Mouse (Mus musculus): ENCODE measurements around the gene Fibin. TPM values are rescaled to one million over a fixed set of nuclear protein-coding genes. Genes with fewer than 3 reads are reported as not detected.

Gene Fibin
- polyA plus RNA-seq (2016; fragmentation: Nextera tagmentation; extraction: Ambion mirVana): 3.5 and 3.9 TPM in 2 replicates

GRCm38 (mm10) chr2:110362432-110363283 lies at the start of gene Fibin:
Gene Fibin (minus strand): TSS chr2:110363183.
- Histone ChIP-seq H3K9me3 (replicated peaks) (no peaks in the 10 kb centered on the region), H3K27ac (ENCODE audit: poor library complexity, severe bottlenecking) (no peak within 1 kb of the TSS), H3K4me2 (peak within 1 kb of the TSS; percentile 86), H3K4me1 (replicated peaks) (peaks cover 5% of the 10 kb centered on the region; the same call in 1 of the 2 replicates), H3K36me3 (no peaks in the 10 kb centered on the region), H3K4me3 (peak within 1 kb of the TSS; percentile 55), H3K9ac (peak within 1 kb of the TSS; percentile 65), H3K27me3 (replicated peaks) (no peaks in the 10 kb centered on the region; the same call in 1 of the 2 replicates)
- WGBS: 2% methylated on average over 33 of the region's 33 CpGs
- 0 out of 2 replicates have a peak, but pooled peaks have one; percentile 33 for ATAC-seq (ENCODE audit: insufficient number of reproducible peaks, low FRiP score)

DNA sequence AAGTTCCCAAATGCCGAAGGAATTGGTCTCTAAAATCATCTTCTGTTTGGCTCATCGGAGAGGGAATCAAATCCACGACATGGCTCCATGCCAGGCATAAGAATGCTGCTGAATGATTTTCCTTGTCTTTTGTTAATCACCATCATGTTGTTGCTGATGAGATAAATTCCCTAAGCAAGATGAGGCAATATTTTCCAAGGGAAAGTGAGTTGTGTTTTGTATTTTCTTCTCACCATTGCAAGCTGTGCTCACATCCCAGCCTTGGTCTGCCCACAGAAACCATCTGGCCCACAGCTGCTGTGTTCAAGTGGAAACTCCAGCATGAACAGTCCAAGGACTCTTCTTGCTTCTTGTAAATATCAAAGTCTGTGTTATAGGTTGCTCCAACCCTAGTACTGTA lies 48.4 kb upstream of the Fibin start:
- no peak overlapping the region for H3K27ac ChIP-seq (ENCODE audit: poor library complexity, severe bottlenecking)
- H3K4me2 ChIP-seq: no peak overlapping the region
- ATAC-seq (ENCODE audit: insufficient number of reproducible peaks, low FRiP score): no peak
- H3K4me1 ChIP-seq (replicated peaks): no peaks in the 10 kb centered on the region
- H3K4me3 ChIP-seq: no peak overlapping the region
- H3K9ac ChIP-seq: no peak overlapping the region
- H3K9me3 ChIP-seq (replicated peaks): no peaks in the 10 kb centered on the region
- 77% methylated on average over 3 of the region's 3 CpGs for WGBS
- no peaks in the 10 kb centered on the region for H3K36me3 ChIP-seq
- H3K27me3 ChIP-seq (replicated peaks): no peaks in the 10 kb centered on the region

GRCm38 (mm10) chr2:110408757-110409156 lies 45.8 kb upstream of the Fibin start:
- Histone ChIP-seq H3K9ac (no peak overlapping the region), H3K4me1 (replicated peaks) (no peaks in the 10 kb centered on the region), H3K27ac (ENCODE audit: poor library complexity, severe bottlenecking) (no peak overlapping the region), H3K9me3 (replicated peaks) (no peaks in the 10 kb centered on the region), H3K4me3 (no peak overlapping the region), H3K4me2 (no peak overlapping the region), H3K27me3 (replicated peaks) (no peaks in the 10 kb centered on the region), H3K36me3 (no peaks in the 10 kb centered on the region)
- ATAC-seq (ENCODE audit: insufficient number of reproducible peaks, low FRiP score): no peak

- Histone ChIP-seq H3K4me3 (no peak overlapping the region), H3K4me2 (no peak overlapping the region), H3K9ac (no peak overlapping the region), H3K27ac (ENCODE audit: poor library complexity, severe bottlenecking) (no peak overlapping the region), H3K27me3 (replicated peaks) (no peaks in the 10 kb centered on the region), H3K9me3 (replicated peaks) (no peaks in the 10 kb centered on the region), H3K4me1 (replicated peaks) (no peaks in the 10 kb centered on the region), H3K36me3 (no peaks in the 10 kb centered on the region)
- 62% methylated on average over 4 of the region's 4 CpGs for WGBS
- no peak for ATAC-seq (ENCODE audit: insufficient number of reproducible peaks, low FRiP score)
Observed at GRCm38 (mm10) chr2:110392714-110393336, 29.8 kb upstream of the Fibin start.

- no peak overlapping the region for H3K9ac ChIP-seq
- ATAC-seq (ENCODE audit: insufficient number of reproducible peaks, low FRiP score): no peak
- 67% methylated on average over 5 of the region's 5 CpGs for whole genome bisulfite sequencing
Observed at GRCm38 (mm10) chr2:110390736-110391409, 27.9 kb upstream of the Fibin start.

GRCm38 (mm10) chr2:110379811-110380210 lies 16.8 kb upstream of the Fibin start:
- Histone ChIP-seq H3K4me2 (no peak overlapping the region), H3K36me3 (no peaks in the 10 kb centered on the region), H3K9ac (no peak overlapping the region), H3K4me1 (replicated peaks) (no peaks in the 10 kb centered on the region), H3K27ac (ENCODE audit: poor library complexity, severe bottlenecking) (no peak overlapping the region), H3K9me3 (replicated peaks) (no peaks in the 10 kb centered on the region), H3K4me3 (no peak overlapping the region), H3K27me3 (replicated peaks) (no peaks in the 10 kb centered on the region)
- 76% methylated on average over 2 of the region's 2 CpGs for WGBS
- no peak for ATAC-seq (ENCODE audit: insufficient number of reproducible peaks, low FRiP score)

More at GRCm38 (mm10) chr2:110390736-110391409, 27.9 kb upstream of the Fibin start:
- H3K27me3 ChIP-seq (replicated peaks): no peaks in the 10 kb centered on the region
- no peak overlapping the region for H3K27ac ChIP-seq (ENCODE audit: poor library complexity, severe bottlenecking)
- no peak overlapping the region for H3K4me3 ChIP-seq
- H3K9me3 ChIP-seq (replicated peaks): no peaks in the 10 kb centered on the region
- H3K4me1 ChIP-seq (replicated peaks): no peaks in the 10 kb centered on the region
- no peaks in the 10 kb centered on the region for H3K36me3 ChIP-seq
- H3K4me2 ChIP-seq: no peak overlapping the region

- Histone ChIP-seq H3K9ac (no peak overlapping the region), H3K4me1 (replicated peaks) (no peaks in the 10 kb centered on the region), H3K9me3 (replicated peaks) (no peaks in the 10 kb centered on the region), H3K4me3 (no peak overlapping the region), H3K4me2 (no peak overlapping the region), H3K27ac (ENCODE audit: poor library complexity, severe bottlenecking) (no peak overlapping the region), H3K27me3 (replicated peaks) (no peaks in the 10 kb centered on the region), H3K36me3 (no peaks in the 10 kb centered on the region)
- 69% methylated on average over 1 of the region's 1 CpGs for whole genome bisulfite sequencing
- no peak for ATAC-seq (ENCODE audit: insufficient number of reproducible peaks, low FRiP score)
Observed at GRCm38 (mm10) chr2:110376660-110377059, 13.7 kb upstream of the Fibin start.

DNA sequence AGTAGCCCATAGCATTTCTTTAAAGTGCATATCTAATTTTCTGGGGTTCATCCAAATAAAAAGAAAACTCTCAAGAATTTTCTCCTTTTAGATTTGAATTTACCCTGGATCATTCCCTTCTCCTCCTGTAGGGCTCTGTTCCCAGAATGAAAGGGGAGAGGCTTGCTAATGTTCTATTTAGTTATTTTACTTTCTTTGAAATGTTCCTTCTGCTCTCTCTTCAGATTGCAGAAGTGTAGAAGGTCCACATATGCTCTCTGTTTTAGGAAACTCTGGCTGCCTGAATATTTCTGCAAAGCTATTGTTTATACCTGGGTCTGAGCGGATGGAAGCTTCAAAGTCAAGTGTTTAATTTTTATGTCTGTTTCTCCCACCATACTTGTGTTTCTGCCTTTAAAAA lies 12.5 kb upstream of the Fibin start:
- no peak overlapping the region for H3K4me2 ChIP-seq
- H3K4me3 ChIP-seq: no peak overlapping the region
- H3K27me3 ChIP-seq (replicated peaks): no peaks in the 10 kb centered on the region
- no peaks in the 10 kb centered on the region for H3K9me3 ChIP-seq (replicated peaks)
- no peak overlapping the region for H3K9ac ChIP-seq
- no peaks in the 10 kb centered on the region for H3K36me3 ChIP-seq
- no peak overlapping the region for H3K27ac ChIP-seq (ENCODE audit: poor library complexity, severe bottlenecking)
- H3K4me1 ChIP-seq (replicated peaks): no peaks in the 10 kb centered on the region
- ATAC-seq (ENCODE audit: insufficient number of reproducible peaks, low FRiP score): no peak
- WGBS: 89% methylated on average over 1 of the region's 1 CpGs

DNA sequence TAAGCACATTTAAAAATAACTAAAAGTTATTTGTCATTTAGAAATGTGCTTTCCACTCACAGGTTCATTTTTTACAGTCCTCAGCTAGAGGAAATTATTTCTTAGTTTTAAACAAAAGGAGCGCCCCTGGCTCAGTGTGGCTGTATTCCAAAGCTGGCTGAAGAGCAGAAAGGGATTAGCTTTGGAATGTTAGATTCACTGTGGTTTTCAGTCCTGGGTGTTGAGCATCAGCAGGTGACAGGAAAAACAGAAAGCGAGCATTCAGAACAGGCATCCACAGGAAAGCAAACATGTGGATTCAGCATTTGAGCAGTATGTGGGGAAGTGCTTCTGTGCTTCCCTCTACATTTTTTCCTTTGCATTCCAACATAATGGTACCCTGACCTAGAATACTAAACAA lies 10.2 kb upstream of the Fibin start:
- H3K9me3 ChIP-seq (replicated peaks): no peaks in the 10 kb centered on the region
- no peak overlapping the region for H3K9ac ChIP-seq
- H3K4me3 ChIP-seq: no peak overlapping the region
- H3K27ac ChIP-seq (ENCODE audit: poor library complexity, severe bottlenecking): no peak overlapping the region
- no peaks in the 10 kb centered on the region for H3K27me3 ChIP-seq (replicated peaks)
- H3K4me1 ChIP-seq (replicated peaks): no peaks in the 10 kb centered on the region
- WGBS: 69% methylated on average over 2 of the region's 2 CpGs
- H3K36me3 ChIP-seq: no peaks in the 10 kb centered on the region
- no peak for ATAC-seq (ENCODE audit: insufficient number of reproducible peaks, low FRiP score)
- no peak overlapping the region for H3K4me2 ChIP-seq

DNA sequence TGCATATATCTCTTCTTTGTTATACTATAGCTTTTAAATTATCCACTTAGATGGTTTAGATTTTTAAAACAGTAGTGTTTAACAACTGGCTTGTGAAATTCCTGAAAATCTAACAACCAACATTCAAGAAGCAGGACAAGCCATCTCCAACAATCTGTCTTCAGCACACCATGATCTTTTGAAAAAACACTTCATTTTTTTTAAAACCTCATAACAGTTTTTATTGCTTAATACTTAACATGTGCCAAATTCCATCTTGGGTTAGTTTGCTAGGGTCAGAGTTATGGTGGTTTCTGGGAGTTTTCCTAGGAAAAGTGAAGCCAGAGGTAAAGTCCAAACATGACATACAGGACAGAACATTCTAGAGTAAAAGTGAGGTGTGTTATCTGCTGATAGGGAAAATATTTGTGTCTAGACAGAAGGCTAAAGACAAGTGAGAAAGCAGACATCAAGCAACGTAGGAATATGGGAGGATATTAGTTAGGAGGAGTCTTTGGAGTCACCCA lies 4.5 kb upstream of the Fibin start:
- H3K4me2 ChIP-seq: no peak overlapping the region
- no peaks in the 10 kb centered on the region; the same call in 1 of the 2 replicates for H3K27me3 ChIP-seq (replicated peaks)
- H3K9me3 ChIP-seq (replicated peaks): no peaks in the 10 kb centered on the region
- no peak overlapping the region for H3K27ac ChIP-seq (ENCODE audit: poor library complexity, severe bottlenecking)
- H3K36me3 ChIP-seq: no peaks in the 10 kb centered on the region
- H3K4me1 ChIP-seq (replicated peaks): peaks cover under 1% of the 10 kb centered on the region; the same call in 1 of the 2 replicates
- no peak overlapping the region for H3K9ac ChIP-seq
- WGBS: 49% methylated on average over 1 of the region's 1 CpGs
- no peak overlapping the region for H3K4me3 ChIP-seq
- no peak for ATAC-seq (ENCODE audit: insufficient number of reproducible peaks, low FRiP score)

DNA sequence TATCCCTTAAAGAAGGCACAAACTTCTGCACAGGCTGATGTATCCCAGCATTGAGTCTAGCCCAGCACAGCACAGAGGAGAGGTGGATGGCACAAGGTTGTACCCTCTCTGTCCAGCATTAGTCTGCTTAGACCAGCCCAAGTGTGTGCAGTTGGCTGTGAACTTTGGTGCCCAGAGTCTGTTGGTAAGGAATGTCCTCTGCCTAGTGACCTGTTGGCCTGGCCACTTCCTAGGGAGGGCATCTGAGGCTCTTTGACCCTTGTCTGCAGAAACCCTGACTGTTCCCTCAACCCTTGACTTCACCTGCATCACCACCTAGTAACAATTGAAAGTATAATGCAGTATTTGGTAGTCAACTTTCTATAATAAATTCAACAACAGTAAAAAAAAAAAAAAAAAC lies 2.4 kb upstream of the Fibin start:
- Histone ChIP-seq H3K4me2 (no peak overlapping the region), H3K27ac (ENCODE audit: poor library complexity, severe bottlenecking) (no peak overlapping the region), H3K9ac (no peak overlapping the region), H3K36me3 (no peaks in the 10 kb centered on the region), H3K4me3 (no peak overlapping the region), H3K27me3 (replicated peaks) (no peaks in the 10 kb centered on the region; the same call in 1 of the 2 replicates), H3K9me3 (replicated peaks) (no peaks in the 10 kb centered on the region), H3K4me1 (replicated peaks) (peaks cover 5% of the 10 kb centered on the region; the same call in 1 of the 2 replicates)
- no peak for ATAC-seq (ENCODE audit: insufficient number of reproducible peaks, low FRiP score)
